Mouse (Mus musculus) spleen, adult 12 weeks (tissue): ENCODE results near the gene Tbxa2r.

Experiments
- DNase-seq: peaks from one replicate; pipeline ENCODE4 v3.0.0; 2022; ENCODE audit warnings: low spot score

The Tbxa2r gene

GRCm38 (mm10) chr10:81365672-81366476 is 37.3 kb downstream of the Tbxa2r start, which contains the start of gene 4930404N11Rik:
Gene 4930404N11Rik (minus strand): TSS chr10:81365816.
- no peak for DNase-seq

GRCm38 (mm10) chr10:81366477-81367206 is 38.1 kb downstream of the Tbxa2r start:
- no peak for DNase-seq

- no peak for DNase-seq
Observed at GRCm38 (mm10) chr10:81367207-81367495, 38.6 kb downstream of the Tbxa2r start.

- DNase-seq: no peak
Observed at GRCm38 (mm10) chr10:81375322-81375721, 46.8 kb downstream of the Tbxa2r start.

GRCm38 (mm10) chr10:81376561-81377361 is 48.2 kb downstream of the Tbxa2r start:
- no peak for DNase-seq

GRCm38 (mm10) chr10:81377362-81377664 is 48.8 kb downstream of the Tbxa2r start:
- DNase-seq: no peak

- DNase-seq: no peak
Observed at GRCm38 (mm10) chr10:81377793-81378552, 49.4 kb downstream of the Tbxa2r start, which contains the start of gene Fzr1. Gene Fzr1 (minus strand): TSS chr10:81378516.

GRCm38 (mm10) chr10:81378553-81379182 is 50.1 kb downstream of the Tbxa2r start:
- DNase-seq: peak; percentile 100

GRCm38 (mm10) chr10:81379183-81379553 is 50.6 kb downstream of the Tbxa2r start:
- no peak for DNase-seq

GRCm38 (mm10) chr10:81379809-81380378 is 51.4 kb downstream of the Tbxa2r start:
- DNase-seq: no peak

- DNase-seq: peak; percentile 90
Observed at GRCm38 (mm10) chr10:81382039-81382438, 53.5 kb downstream of the Tbxa2r start.

GRCm38 (mm10) chr10:81383802-81384604 is 55.5 kb downstream of the Tbxa2r start, which contains the start of the genes Dohh and Gm48551:
Gene Dohh (plus strand): TSS chr10:81384428.
Gene Gm48551 (plus strand): TSS chr10:81384466.
- DNase-seq: peak; percentile 99

GRCm38 (mm10) chr10:81384605-81384982 is 56.1 kb downstream of the Tbxa2r start:
- no peak for DNase-seq
